Mouse (Mus musculus): Measurements from ENCODE around the gene Kcnj13.

DNA sequence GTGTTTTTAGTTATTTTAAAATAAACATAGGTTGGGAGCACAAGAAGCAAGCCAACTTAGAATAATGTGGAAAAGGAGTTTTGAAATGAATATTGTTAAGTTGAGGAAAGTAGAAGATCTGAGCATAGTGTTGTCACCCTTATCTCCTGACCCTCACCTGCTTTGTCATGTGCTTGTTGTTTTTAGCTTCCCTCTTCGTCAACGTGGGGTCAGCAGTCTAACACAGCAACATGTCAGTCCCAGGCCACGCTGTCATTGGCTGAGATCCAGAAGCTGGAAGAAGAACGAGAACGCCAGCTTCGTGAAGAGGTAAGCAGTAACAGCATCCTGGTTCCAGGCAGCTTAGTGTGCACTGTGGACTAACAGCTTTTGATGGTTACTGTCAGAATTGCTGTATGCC is 42.1 kb upstream of the Kcnj13 start:
- TF ChIP-seq CTCF (IDR thresholded peaks at IDR 0.05; ENCODE audit: low read depth, low read length) (no peak), POLR2A (IDR thresholded peaks at IDR 0.05; ENCODE audit: extremely low read depth, insufficient read depth, low read length) (no peak)
